Mouse (Mus musculus) heart, adult 2 months (tissue): ENCODE results near the gene Siah3. TPM values are rescaled to one million over a fixed set of nuclear protein-coding genes. Genes with fewer than 3 reads are reported as not detected.

Source experiments
- DNase-seq, 2 experiments: peaks; one replicate each; pipeline ENCODE4 v3.0.0; 2021
- H3K27ac ChIP-seq: fragments of 200-600 bp; 2 replicates; pipeline ENCODE4 v1.8.1; 2022
- H3K27me3 ChIP-seq: fragments of 200-500 bp; 2 replicates; pipeline ENCODE4 v1.6.1; 2012; ENCODE audit warnings: mild to moderate bottlenecking, low read length, inconsistent platforms, mixed read lengths; ENCODE audit not compliant: control insufficient read depth, insufficient read depth
- H3K36me3 ChIP-seq: fragments of 200-500 bp; 2 replicates; pipeline ENCODE4 v1.6.1; 2012; ENCODE audit warnings: low read length, inconsistent platforms; ENCODE audit not compliant: control insufficient read depth, insufficient read depth
- H3K4me1 ChIP-seq: fragments of 200-500 bp; 2 replicates; pipeline ENCODE4 v1.6.1; 2011; ENCODE audit warnings: low read length; ENCODE audit not compliant: control insufficient read depth, insufficient read depth
- H3K4me3 ChIP-seq: fragments of 200-600 bp; 2 replicates; pipeline ENCODE4 v1.8.1; 2022
- H3K79me2 ChIP-seq: fragments of 200-500 bp; replicated peaks from 2 replicates; pipeline ENCODE4 v1.6.1; 2012; ENCODE audit warnings: mild to moderate bottlenecking, inconsistent platforms, low read length, moderate library complexity, mixed read lengths; ENCODE audit not compliant: control insufficient read depth, insufficient read depth
- H3K9ac ChIP-seq: fragments of 200-500 bp; 2 replicates; pipeline ENCODE4 v1.6.1; 2012; ENCODE audit warnings: low read depth, mild to moderate bottlenecking, control low read depth, inconsistent platforms, low read length, mixed read lengths
- CTCF ChIP-seq: fragments of 200-600 bp; IDR thresholded peaks from 2 replicates; pipeline ENCODE4 v1.8.1; 2022; ENCODE audit warnings: antibody characterized with exemption, mild to moderate bottlenecking, moderate library complexity
- EP300 ChIP-seq: fragments of 200-500 bp; IDR thresholded peaks from 2 replicates; pipeline ENCODE4 v1.6.1; 2011; ENCODE audit warnings: low read depth, low read length, control low read depth; ENCODE audit not compliant: insufficient read depth
- POLR2A ChIP-seq: fragments of 200-500 bp; IDR thresholded peaks from 2 replicates; pipeline ENCODE4 v1.6.1; 2011; ENCODE audit warnings: mild to moderate bottlenecking, low read depth, low read length, control low read depth; ENCODE audit not compliant: insufficient read depth
- WGBS: fragments of 180-500 bp; shearing (Covaris S2); methylation state at CpG from one replicate; pipeline ENCODE4 v1.1.7; 2018; 5-methylcytosine and 5-hydroxymethylcytosine counted together
- intact Hi-C: fragments of 180-260 bp; cut with DNase I; formaldehyde crosslinking; loops from one replicate; pipeline ENCODE4 v1.15.1; 2025
- polyA plus RNA-seq: library from polyadenylated mRNA; depleted of rRNA; stranded (reverse); fragments of >200 nt; gene quantifications from 2 replicates; pipeline ENCODE4 v1.2.3, GENCODE M21; 2012
- total RNA-seq, 2 experiments: library from RNA; stranded (reverse); gene quantifications; 2 replicates each; pipeline ENCODE4 v1.2.3; 2021

The Siah3 gene
- total and polyA plus RNA-seq, 3 experiments, result 0.02 TPM; not detected in 2

DNA sequence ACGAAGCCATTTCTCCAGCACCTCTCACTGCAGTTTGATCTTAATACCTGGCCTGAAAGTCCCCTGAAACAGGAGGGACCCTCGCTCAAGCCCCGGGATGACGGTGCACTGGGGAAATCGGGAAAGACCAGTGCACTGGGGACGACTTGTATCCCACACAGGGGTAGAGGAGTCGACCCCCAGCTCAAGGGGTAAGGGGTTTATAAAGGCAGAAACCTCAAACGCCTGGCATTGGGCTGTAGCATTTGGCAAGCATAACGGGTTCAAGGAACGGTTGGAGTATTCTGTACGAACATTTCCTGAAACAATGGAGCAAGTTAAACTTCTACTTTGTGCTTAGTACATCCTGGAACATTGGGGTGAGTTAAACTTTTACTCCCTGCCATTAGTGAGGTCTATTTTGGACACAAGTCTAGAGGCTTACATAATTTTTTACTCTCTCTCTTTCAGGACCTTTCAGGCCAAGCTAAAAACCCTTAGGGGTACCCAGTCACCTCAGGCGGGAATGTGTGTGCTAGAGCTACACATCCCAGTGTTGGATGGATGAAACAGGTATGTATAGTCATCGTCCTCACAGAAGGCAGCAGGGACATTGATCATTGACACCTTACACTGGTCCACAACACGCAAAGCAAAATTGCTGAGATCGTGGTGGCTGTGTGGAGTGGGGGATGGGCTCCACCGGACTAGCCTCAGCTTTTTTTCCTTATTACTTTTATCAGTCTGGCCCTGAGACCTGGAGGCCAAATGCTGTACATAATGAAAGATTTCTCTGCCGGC lies 84.6 kb downstream of the Siah3 start:
- intact Hi-C loops, result no loop called here
- H3K36me3 ChIP-seq, result no peaks in the 10 kb centered on the region
- TF ChIP-seq CTCF (no peak), EP300 (no peak), POLR2A (no peak)

DNA sequence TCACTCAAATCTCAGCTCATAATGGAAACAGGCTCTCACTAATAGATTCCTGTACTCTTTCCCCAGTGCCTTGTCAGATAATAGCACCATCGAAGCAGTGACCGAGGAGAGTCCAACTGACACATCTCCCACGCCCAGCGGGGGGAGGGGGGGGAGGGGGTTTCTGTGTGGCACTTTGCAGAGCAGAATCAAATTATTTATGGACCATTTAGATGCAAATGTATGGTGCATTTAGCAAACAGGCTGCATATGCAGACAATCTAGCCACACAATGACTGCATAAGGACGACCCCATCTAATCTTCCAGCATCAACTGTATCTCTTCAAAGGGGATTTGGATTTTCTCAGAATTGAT lies 85.2 kb downstream of the Siah3 start:
- no peak for TF ChIP-seq EP300
- TF ChIP-seq POLR2A, result no peak
- no peak for TF ChIP-seq CTCF
- DNase-seq, result no peak
- Histone ChIP-seq H3K9ac (no peak overlapping the region), H3K4me1 (no peaks in the 10 kb centered on the region), H3K4me3 (no peak overlapping the region), H3K79me2 (no peaks in the 10 kb centered on the region), H3K36me3 (no peaks in the 10 kb centered on the region), H3K27me3 (no peaks in the 10 kb centered on the region), H3K27ac (no peak overlapping the region)
- 38% methylated on average over 5 of the region's 5 CpGs for WGBS
- intact Hi-C loops, result no loop called here

More for the DNA sequence above, 84.6 kb downstream of the Siah3 start:
- WGBS, result 67% methylated on average over 17 of the region's 17 CpGs
- Histone ChIP-seq H3K9ac (no peak overlapping the region), H3K27me3 (no peaks in the 10 kb centered on the region), H3K4me1 (no peaks in the 10 kb centered on the region), H3K4me3 (no peak overlapping the region), H3K27ac (no peak overlapping the region), H3K79me2 (no peaks in the 10 kb centered on the region)
- DNase-seq, result no peak

DNA sequence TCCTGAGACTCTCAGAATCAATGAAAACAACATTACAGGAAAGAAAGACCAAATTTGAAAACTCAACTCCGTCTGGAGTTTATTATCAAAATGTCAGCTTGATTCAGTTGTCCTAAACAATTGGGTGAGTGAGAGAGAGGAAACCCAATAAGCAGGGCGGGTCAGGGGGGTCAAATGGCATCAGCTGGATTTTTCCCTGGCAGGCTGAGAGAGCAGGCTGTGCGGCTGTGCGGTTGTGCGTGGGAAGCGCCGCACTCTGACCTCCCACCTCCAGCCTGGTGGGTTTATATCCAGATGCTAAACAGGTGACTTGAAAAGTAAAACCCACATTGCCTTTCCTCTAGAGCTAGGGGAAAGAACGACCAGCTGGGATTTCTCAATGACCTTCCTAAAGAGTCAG lies 85.9 kb downstream of the Siah3 start:
- no peak overlapping the region; the same call in 1 of the 2 replicates for H3K9ac ChIP-seq
- DNase-seq, result no peak
- WGBS, result 38% methylated on average over 8 of the region's 8 CpGs
- no peaks in the 10 kb centered on the region for H3K36me3 ChIP-seq
- H3K79me2 ChIP-seq, result no peaks in the 10 kb centered on the region
- no peak overlapping the region for H3K27ac ChIP-seq
- TF ChIP-seq CTCF, result no peak
- TF ChIP-seq EP300, result no peak
- TF ChIP-seq POLR2A, result no peak
- no peaks in the 10 kb centered on the region for H3K27me3 ChIP-seq
- H3K4me3 ChIP-seq, result no peak overlapping the region
- intact Hi-C loops, result no loop called here
- no peaks in the 10 kb centered on the region for H3K4me1 ChIP-seq

DNA sequence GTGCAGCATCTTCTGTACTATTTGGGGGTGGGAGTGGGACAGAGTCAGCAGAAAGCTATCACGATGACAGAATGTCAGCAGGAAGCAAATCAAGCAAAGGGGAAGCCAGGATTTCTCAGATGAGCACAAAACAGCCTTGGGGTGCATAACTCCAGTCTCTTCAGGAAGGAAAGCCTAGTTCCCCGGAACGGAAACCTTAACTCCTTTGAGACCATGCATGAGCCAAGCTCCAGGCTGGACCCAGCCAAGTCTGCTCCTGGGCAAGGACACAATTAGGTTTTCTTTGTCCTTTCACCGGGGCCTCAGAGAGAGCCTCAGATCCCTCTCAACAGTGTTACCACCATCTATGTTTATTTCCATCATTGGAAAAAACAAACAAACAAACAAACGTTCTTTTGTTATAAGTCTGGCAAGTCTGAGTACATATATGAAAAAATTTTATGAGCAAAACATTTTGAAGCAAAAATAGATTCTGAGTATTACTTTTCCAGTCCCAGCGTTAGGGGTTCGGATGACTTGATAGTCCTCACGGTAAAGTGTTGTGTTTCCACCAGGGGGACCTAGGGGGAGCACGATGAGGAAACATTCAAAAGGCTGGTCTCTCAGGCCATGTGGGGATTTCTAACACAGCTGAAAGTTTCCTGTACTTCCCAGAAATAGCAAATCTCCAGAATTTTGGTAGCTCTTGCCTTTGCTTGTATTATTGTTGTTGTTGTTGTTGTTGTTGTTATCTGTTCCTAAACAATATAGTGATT lies 106.0 kb downstream of the Siah3 start:
- no peaks in the 10 kb centered on the region for H3K36me3 ChIP-seq
- WGBS, result 22% methylated on average over 9 of the region's 9 CpGs
- intact Hi-C loops, result no loop called here
- no peak overlapping the region for H3K9ac ChIP-seq
- H3K4me1 ChIP-seq, result no peaks in the 10 kb centered on the region; the same call in 1 of the 2 replicates
- peak; percentile 23 to 39 for DNase-seq
- no peak for TF ChIP-seq POLR2A
- no peak for TF ChIP-seq EP300
- peak; percentile 45 for TF ChIP-seq CTCF
- H3K79me2 ChIP-seq, result no peaks in the 10 kb centered on the region
- H3K27me3 ChIP-seq, result no peaks in the 10 kb centered on the region
- no peak overlapping the region for H3K27ac ChIP-seq
- no peak overlapping the region for H3K4me3 ChIP-seq

DNA sequence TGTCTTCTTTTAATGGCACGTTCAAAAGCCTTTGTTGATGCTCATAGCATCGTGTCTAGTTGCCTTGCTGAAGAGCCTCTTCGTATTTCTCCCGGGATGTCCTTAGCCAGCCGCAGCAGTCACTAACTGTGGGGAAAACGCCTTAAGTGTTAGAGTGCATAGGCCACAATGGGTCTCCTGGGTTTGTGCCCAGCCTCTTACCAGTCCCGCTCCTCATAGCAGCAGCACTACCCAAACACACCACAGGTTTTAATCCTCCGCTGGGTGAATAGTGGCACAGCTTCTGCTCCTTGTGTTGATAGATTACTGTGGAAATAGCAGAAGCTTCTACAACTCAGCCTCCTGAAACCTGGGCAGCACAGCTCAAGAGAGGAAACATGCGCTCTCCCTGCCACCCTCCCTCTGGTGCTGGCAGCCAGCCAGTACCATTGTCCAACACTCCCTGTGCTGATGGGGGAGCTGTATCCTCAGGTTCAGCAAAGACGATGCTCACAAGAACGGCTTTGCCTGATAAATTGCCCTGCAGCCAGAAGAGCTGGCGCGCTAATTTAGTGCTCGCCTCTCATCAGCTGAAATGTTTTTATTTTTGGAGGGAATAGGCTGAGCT lies 109.9 kb downstream of the Siah3 start:
- WGBS, result 47% methylated on average over 14 of the region's 14 CpGs
- TF ChIP-seq EP300 (no peak), POLR2A (no peak), CTCF (peak; percentile 20; the same call in 1 of the 2 replicates)
- H3K9ac ChIP-seq, result no peak overlapping the region
- intact Hi-C loops, result no loop called here
- H3K27me3 ChIP-seq, result no peaks in the 10 kb centered on the region
- H3K4me1 ChIP-seq, result no peaks in the 10 kb centered on the region; the same call in 1 of the 2 replicates
- H3K79me2 ChIP-seq, result no peaks in the 10 kb centered on the region
- peak; percentile 44 to 50 for DNase-seq
- no peak overlapping the region for H3K4me3 ChIP-seq
- H3K36me3 ChIP-seq, result no peaks in the 10 kb centered on the region
- no peak overlapping the region for H3K27ac ChIP-seq
